ENCODE assay signal across 8 mouse cellular contexts in the genomic region with DNA sequence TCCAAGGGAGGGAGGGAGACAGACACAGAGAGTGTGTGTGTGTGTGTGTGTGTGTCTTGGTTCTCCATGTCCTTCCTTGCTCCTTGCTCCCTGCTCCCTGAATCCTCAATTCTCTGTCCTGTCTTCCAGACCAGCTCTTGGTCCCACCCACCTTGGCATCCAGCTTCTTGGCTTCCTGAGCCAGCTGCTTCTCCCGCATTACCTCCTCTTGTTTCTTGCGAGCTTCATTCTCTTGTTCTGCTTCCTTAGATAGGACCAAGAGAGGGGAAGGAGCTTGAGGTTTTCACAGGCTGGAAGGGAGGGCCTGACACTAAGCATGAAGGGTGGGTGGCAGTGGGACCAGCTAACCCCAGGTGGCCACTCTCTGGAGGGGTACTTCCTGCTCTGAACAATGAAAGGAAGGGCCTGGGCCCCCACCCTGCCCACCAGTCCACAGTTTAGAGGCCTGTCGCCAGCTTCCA. TPM values are rescaled to one million over a fixed set of nuclear protein-coding genes. Genes with fewer than 3 reads are reported as not detected.
DNase-seq lines count a peak whose midpoint lies in the region; ATAC-seq and TF ChIP-seq lines count a peak whose summit lies in the region.

No protein-coding gene starts in this region.

- WGBS in forebrain, embryonic 15.5 days, result 86% methylated on average over 3 of the region's 3 CpGs
- 74% methylated on average over 3 of the region's 3 CpGs for WGBS in forebrain, embryonic 12.5 days
- WGBS in heart, postnatal 0 days, result 49% methylated on average over 3 of the region's 3 CpGs
- WGBS in limb, embryonic 12.5 days, result 87% methylated on average over 3 of the region's 3 CpGs

- TF ChIP-seq EP300 in heart, postnatal 0 days (IDR thresholded peaks at IDR 0.05; ENCODE audit: low read depth), result no peak

- no peaks in the 10 kb centered on the region for H3K4me1 ChIP-seq in forebrain, embryonic 15.5 days
- no peaks in the 10 kb centered on the region for H3K4me1 ChIP-seq in forebrain, embryonic 12.5 days
- peaks cover 42% of the 10 kb centered on the region for H3K4me1 ChIP-seq in brown adipose tissue, adult 24 weeks (ENCODE audit: control insufficient read depth, insufficient read depth, insufficient read length, low read length)
- H3K4me1 ChIP-seq in heart, postnatal 0 days (ENCODE audit: control insufficient read depth, insufficient read depth), result peaks cover 6% of the 10 kb centered on the region; the same call in 1 of the 2 replicates
- H3K4me1 ChIP-seq in limb, embryonic 12.5 days (replicated peaks), result 0 out of 2 replicates have a peak, but pooled peaks cover 3% of the 10 kb centered on the region

- H3K4me2 ChIP-seq in forebrain, embryonic 15.5 days (replicated peaks), result no peak overlapping the region
- no peak overlapping the region for H3K4me2 ChIP-seq in forebrain, embryonic 12.5 days
- H3K4me2 ChIP-seq in heart, postnatal 0 days (ENCODE audit: low read depth, low read length), result no peak overlapping the region
- H3K4me2 ChIP-seq in limb, embryonic 12.5 days, result no peak overlapping the region

- H3K9me3 ChIP-seq in forebrain, embryonic 15.5 days, result no peaks in the 10 kb centered on the region
- no peaks in the 10 kb centered on the region for H3K9me3 ChIP-seq in forebrain, embryonic 12.5 days
- H3K9me3 ChIP-seq in heart, postnatal 0 days (replicated peaks; ENCODE audit: control insufficient read depth, low read length), result no peaks in the 10 kb centered on the region
- no peaks in the 10 kb centered on the region for H3K9me3 ChIP-seq in limb, embryonic 12.5 days

- H3K36me3 ChIP-seq in forebrain, embryonic 15.5 days, result peaks cover 84% of the 10 kb centered on the region
- peaks cover 93% of the 10 kb centered on the region for H3K36me3 ChIP-seq in forebrain, embryonic 12.5 days (replicated peaks)
- peaks cover 94% of the 10 kb centered on the region for H3K36me3 ChIP-seq in heart, postnatal 0 days (replicated peaks; ENCODE audit: control insufficient read depth, insufficient read depth, low read length)
- H3K36me3 ChIP-seq in limb, embryonic 12.5 days, result peaks cover 99% of the 10 kb centered on the region

- no peak for ATAC-seq in forebrain, embryonic 15.5 days (replicated peaks)
- no peak for ATAC-seq in forebrain, embryonic 12.5 days (ENCODE audit: low FRiP score)
- ATAC-seq in heart, postnatal 0 days (ENCODE audit: insufficient read depth, low read depth), result peak; percentile 19; the same call in 1 of the 2 replicates
- no peak for ATAC-seq in limb, embryonic 12.5 days (ENCODE audit: insufficient number of reproducible peaks, insufficient read depth, low FRiP score, low TSS enrichment, low read depth)
- no peak for ATAC-seq in monocyte, adult 5-6 weeks (replicated peaks; ENCODE audit: insufficient number of reproducible peaks, low FRiP score, low TSS enrichment, poor library complexity, severe bottlenecking)

- no peak for DNase-seq in heart, postnatal 0 days (ENCODE audit: low spot score)
- no peak for DNase-seq in right cerebral cortex, postnatal 10 days (ENCODE audit: low spot score in 2 of 2)
- no peak for DNase-seq in layer of hippocampus, adult 11-12 months (ENCODE audit: low spot score)

- 0 out of 2 replicates have a peak overlapping the region, but pooled peaks have one; percentile 19 for H3K27ac ChIP-seq in forebrain, embryonic 15.5 days (replicated peaks)
- H3K27ac ChIP-seq in forebrain, embryonic 12.5 days, result no peak overlapping the region
- peak overlapping the region; percentile 84 for H3K27ac ChIP-seq in brown adipose tissue, adult 24 weeks (replicated peaks; ENCODE audit: low read depth, low read length)
- peak overlapping the region; percentile 56 for H3K27ac ChIP-seq in heart, postnatal 0 days (ENCODE audit: low read depth)
- peak overlapping the region; percentile 50; the same call in 1 of the 2 replicates for H3K27ac ChIP-seq in limb, embryonic 12.5 days

- TF ChIP-seq CTCF in heart, postnatal 0 days (IDR thresholded peaks at IDR 0.05; ENCODE audit: low read depth), result no peak

- H3K27me3 ChIP-seq in forebrain, embryonic 15.5 days, result no peaks in the 10 kb centered on the region
- no peaks in the 10 kb centered on the region for H3K27me3 ChIP-seq in forebrain, embryonic 12.5 days
- H3K27me3 ChIP-seq in heart, postnatal 0 days (ENCODE audit: control insufficient read depth, insufficient read depth, low read length), result no peaks in the 10 kb centered on the region
- H3K27me3 ChIP-seq in limb, embryonic 12.5 days, result no peaks in the 10 kb centered on the region

- H3K9ac ChIP-seq in forebrain, embryonic 15.5 days (replicated peaks), result no peak overlapping the region
- no peak overlapping the region for H3K9ac ChIP-seq in forebrain, embryonic 12.5 days
- no peak overlapping the region for H3K9ac ChIP-seq in heart, postnatal 0 days (replicated peaks; ENCODE audit: low read depth, low read length)
- H3K9ac ChIP-seq in limb, embryonic 12.5 days (replicated peaks), result no peak overlapping the region

- no peak overlapping the region for H3K4me3 ChIP-seq in forebrain, embryonic 15.5 days
- no peak overlapping the region for H3K4me3 ChIP-seq in forebrain, embryonic 12.5 days (replicated peaks)
- no peak overlapping the region for H3K4me3 ChIP-seq in brown adipose tissue, adult 24 weeks (ENCODE audit: insufficient read depth, low read depth, low read length)
- H3K4me3 ChIP-seq in heart, postnatal 0 days (ENCODE audit: low read depth, low read length), result no peak overlapping the region
- H3K4me3 ChIP-seq in limb, embryonic 12.5 days (replicated peaks), result no peak overlapping the region

RNA-seq across cellular contexts. Expression of a gene that starts 23.8 kb away (rescaled TPM):
- 0.23 and 0.31 TPM in 2 replicates for polyA plus RNA-seq in forebrain, embryonic 15.5 days (2015; fragmentation: Nextera tagmentation; extraction: Ambion mirVana)
- polyA plus RNA-seq in forebrain, embryonic 12.5 days (2016; fragmentation: Nextera tagmentation; extraction: Ambion mirVana), result 0.18 and 0.19 TPM in 2 replicates
- polyA plus RNA-seq in brown adipose tissue, adult 24 weeks (2012; ENCODE audit: insufficient read depth, insufficient read length, missing spikeins), result not detected in 2 replicates
- total RNA-seq in heart, postnatal 0 days (2014; rRNA removed; ENCODE audit: low replicate concordance), result not detected in 2 replicates
- polyA plus RNA-seq in heart, postnatal 0 days (2015; fragmentation: Nextera tagmentation; extraction: Ambion mirVana), result 0.07 and 0.22 TPM in 2 replicates
- polyA plus RNA-seq in limb, embryonic 12.5 days (2016; fragmentation: Nextera tagmentation; extraction: Ambion mirVana), result not detected in 2 replicates
- not detected in 3 replicates for total RNA-seq in monocyte, adult 5-6 weeks (2017)

RNA-seq across cellular contexts. Expression of a gene that starts 24.6 kb away (rescaled TPM):
- 111 and 115 TPM in 2 replicates for polyA plus RNA-seq in forebrain, embryonic 15.5 days (2015; fragmentation: Nextera tagmentation; extraction: Ambion mirVana)
- 86.9 and 88.2 TPM in 2 replicates for polyA plus RNA-seq in forebrain, embryonic 12.5 days (2016; fragmentation: Nextera tagmentation; extraction: Ambion mirVana)
- 17.9 and 18.5 TPM in 2 replicates for polyA plus RNA-seq in brown adipose tissue, adult 24 weeks (2012; ENCODE audit: insufficient read depth, insufficient read length, missing spikeins)
- 25.4 and 26.9 TPM in 2 replicates for total RNA-seq in heart, postnatal 0 days (2014; rRNA removed; ENCODE audit: low replicate concordance)
- polyA plus RNA-seq in heart, postnatal 0 days (2015; fragmentation: Nextera tagmentation; extraction: Ambion mirVana), result 27.4 and 29.3 TPM in 2 replicates
- 74.6 TPM in 2 replicates for polyA plus RNA-seq in limb, embryonic 12.5 days (2016; fragmentation: Nextera tagmentation; extraction: Ambion mirVana)
- total RNA-seq in monocyte, adult 5-6 weeks (2017), result 0.57 to 7.6 TPM (median 1.7 TPM) in 3 replicates

RNA-seq across cellular contexts. Expression of a gene that starts 50.8 kb away (rescaled TPM):
- 9.9 and 10.2 TPM in 2 replicates for polyA plus RNA-seq in forebrain, embryonic 15.5 days (2015; fragmentation: Nextera tagmentation; extraction: Ambion mirVana)
- 12.1 and 14.1 TPM in 2 replicates for polyA plus RNA-seq in forebrain, embryonic 12.5 days (2016; fragmentation: Nextera tagmentation; extraction: Ambion mirVana)
- 3.6 and 6.7 TPM in 2 replicates for polyA plus RNA-seq in brown adipose tissue, adult 24 weeks (2012; ENCODE audit: insufficient read depth, insufficient read length, missing spikeins)
- 18.2 and 21.6 TPM in 2 replicates for total RNA-seq in heart, postnatal 0 days (2014; rRNA removed; ENCODE audit: low replicate concordance)
- polyA plus RNA-seq in heart, postnatal 0 days (2015; fragmentation: Nextera tagmentation; extraction: Ambion mirVana), result 10.1 and 12.1 TPM in 2 replicates
- 33.6 and 40.6 TPM in 2 replicates for polyA plus RNA-seq in limb, embryonic 12.5 days (2016; fragmentation: Nextera tagmentation; extraction: Ambion mirVana)
- 29.5 to 41.3 TPM (median 31.6 TPM) in 3 replicates for total RNA-seq in monocyte, adult 5-6 weeks (2017)
